Mouse (Mus musculus): ENCODE measurements around the gene 1700080O16Rik. TPM values are rescaled to one million over a fixed set of nuclear protein-coding genes. Genes with fewer than 3 reads are reported as not detected.

1700080O16Rik gene
- total RNA-seq (2023), result not detected

DNA sequence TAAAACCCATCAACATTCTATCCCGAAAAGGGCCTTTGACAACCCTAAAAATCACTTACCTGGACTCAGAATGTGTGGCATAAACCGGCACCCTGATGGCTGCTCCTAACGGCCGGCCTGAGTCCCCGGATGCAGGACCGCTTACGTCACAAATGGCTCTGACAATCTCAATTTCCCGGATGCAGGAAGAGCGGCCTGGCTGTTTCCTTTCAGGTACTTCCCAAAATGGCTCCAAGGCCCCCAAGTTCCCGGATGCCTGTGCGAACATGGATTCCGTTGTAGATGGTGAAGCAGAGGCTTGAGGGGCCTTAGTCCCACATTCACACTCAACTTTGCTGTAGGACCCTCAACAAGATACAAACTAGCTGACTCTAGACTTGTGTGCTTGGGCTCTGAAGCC lies at the start of gene 1700080O16Rik:
Gene 1700080O16Rik, minus strand, starts transcription at position 101 of the 400 bp plus-strand sequence.

Other genes starting within 250 kb of the 1700080O16Rik start
- not detected for gene Usp26, start 171.5 kb downstream of the 1700080O16Rik start, total RNA-seq (2023)
- under 1 TPM in 1 of 2 experiments, not detected in 1; 0.21 TPM for gene Gpc4, start 192.5 kb upstream of the 1700080O16Rik start, total RNA-seq (2023)

All from T-cell, adult 66 days (primary cell).